Mouse (Mus musculus) heart, embryonic 13.5 days (tissue): ENCODE results near the gene Znhit2. TPM values are rescaled to one million over a fixed set of nuclear protein-coding genes. Genes with fewer than 3 reads are reported as not detected.
"Not testable (repeated sequence)": the region's sequence is repeated elsewhere in the genome, so short reads cannot be mapped to it uniquely, and the experiment has no call there.

ENCODE experiments used
- ATAC-seq: fragments of 200-750 bp; cut with Nextera tagmentation; 2 replicates; pipeline ENCODE4 v1.8.0; 2017; ENCODE audit warnings: moderate TSS enrichment; ENCODE audit not compliant: insufficient number of reproducible peaks, low FRiP score, low TSS enrichment; ENCODE audit errors: extremely low read depth
- H3K27ac ChIP-seq: fragments of 300-500 bp; sonication (generic); replicated peaks from 2 replicates; pipeline ENCODE4 v1.5.1; 2015; ENCODE audit warnings: moderate library complexity, mild to moderate bottlenecking, inconsistent platforms
- H3K27me3 ChIP-seq: fragments of 300-500 bp; sonication (generic); replicated peaks from 2 replicates; pipeline ENCODE4 v1.6.1; 2015; ENCODE audit warnings: mild to moderate bottlenecking, inconsistent platforms
- H3K36me3 ChIP-seq: fragments of 300-500 bp; sonication (generic); 2 replicates; pipeline ENCODE4 v1.6.1; 2015; ENCODE audit warnings: mild to moderate bottlenecking, inconsistent platforms
- H3K4me1 ChIP-seq: fragments of 300-500 bp; sonication (generic); 2 replicates; pipeline ENCODE4 v1.6.1; 2015; ENCODE audit warnings: inconsistent platforms
- H3K4me2 ChIP-seq: fragments of 300-500 bp; sonication (generic); 2 replicates; pipeline ENCODE4 v1.6.1; 2015; ENCODE audit warnings: inconsistent platforms, mild to moderate bottlenecking, moderate library complexity
- H3K4me3 ChIP-seq: fragments of 300-500 bp; sonication (generic); 2 replicates; pipeline ENCODE4 v1.5.1; 2015; ENCODE audit warnings: moderate library complexity, mild to moderate bottlenecking, inconsistent platforms
- H3K9ac ChIP-seq: fragments of 300-500 bp; sonication (generic); 2 replicates; pipeline ENCODE4 v1.6.1; 2015; ENCODE audit warnings: inconsistent platforms, mild to moderate bottlenecking, moderate library complexity
- H3K9me3 ChIP-seq: fragments of 300-500 bp; sonication (generic); 2 replicates; pipeline ENCODE4 v1.6.1; 2016; ENCODE audit warnings: inconsistent platforms
- WGBS: fragments of 180-500 bp; shearing (Covaris S2); methylation state at CpG from one replicate; pipeline ENCODE4 v1.1.7; 2015; ENCODE audit warnings: mixed read lengths; 5-methylcytosine and 5-hydroxymethylcytosine counted together
- polyA plus RNA-seq: library from polyadenylated mRNA; unstranded; fragments of >200 nt; fragmentation: Nextera tagmentation; extraction: Ambion mirVana; gene quantifications from 2 replicates; pipeline ENCODE4 v1.2.1, GENCODE M21; 2015

The Znhit2 gene
- polyA plus RNA-seq, 1 experiment from 2014 or later, result 21.1 TPM

GRCm38 (mm10) chr19:6029426-6029825 is 31.6 kb upstream of the Znhit2 start:
- Histone ChIP-seq H3K9me3 (no peaks in the 10 kb centered on the region), H3K4me2 (no peak overlapping the region), H3K9ac (no peak overlapping the region), H3K27ac (no peak overlapping the region), H3K27me3 (peaks cover 8% of the 10 kb centered on the region; the same call in 1 of the 2 replicates), H3K4me1 (no peaks in the 10 kb centered on the region), H3K4me3 (no peak overlapping the region), H3K36me3 (no peaks in the 10 kb centered on the region)
- WGBS, result 76% methylated on average over 9 of the region's 9 CpGs
- no peak for ATAC-seq

- Histone ChIP-seq H3K27ac (no peak overlapping the region), H3K4me1 (no peaks in the 10 kb centered on the region), H3K4me3 (no peak overlapping the region), H3K36me3 (no peaks in the 10 kb centered on the region), H3K4me2 (no peak overlapping the region), H3K27me3 (peaks cover 8% of the 10 kb centered on the region; the same call in 1 of the 2 replicates), H3K9ac (no peak overlapping the region), H3K9me3 (no peaks in the 10 kb centered on the region)
- ATAC-seq, result no peak
- WGBS, result 66% methylated on average over 14 of the region's 14 CpGs
Measured at GRCm38 (mm10) chr19:6030520-6031280, 30.3 kb upstream of the Znhit2 start.

DNA sequence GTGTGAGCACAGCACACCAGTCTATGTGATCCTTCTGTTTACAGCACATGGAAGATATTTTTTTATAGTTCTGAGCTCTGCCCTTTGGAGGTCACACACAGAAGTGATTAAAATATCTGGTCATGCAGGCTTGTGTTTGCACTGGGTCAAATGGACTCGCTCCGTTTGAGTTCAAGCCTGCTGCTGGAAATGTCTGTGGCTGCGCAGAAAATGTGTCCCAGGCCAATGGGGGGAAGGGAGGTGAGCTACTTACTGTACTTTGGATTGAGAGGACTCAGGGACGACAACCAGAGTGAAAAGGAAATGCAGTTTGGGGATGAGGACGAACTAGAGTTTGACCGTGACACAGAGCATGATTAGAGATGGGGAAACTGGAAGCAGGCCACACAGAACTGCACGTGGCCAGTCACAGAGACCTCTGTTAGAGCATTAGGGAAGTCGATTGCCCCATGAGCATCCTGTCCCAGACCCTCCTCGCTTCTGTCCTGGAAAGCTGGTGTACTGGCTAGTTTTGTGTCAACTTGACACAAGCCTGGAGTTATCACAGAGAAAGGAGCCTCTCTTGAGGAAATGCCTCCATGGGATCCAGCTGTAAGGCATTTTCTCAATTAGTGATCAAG is 24.9 kb upstream of the Znhit2 start:
- WGBS, result 68% methylated on average over 9 of the region's 9 CpGs
- H3K27me3 ChIP-seq, result peaks cover 4% of the 10 kb centered on the region; the same call in 1 of the 2 replicates
- no peak overlapping the region for H3K4me3 ChIP-seq
- no peak overlapping the region for H3K4me2 ChIP-seq
- no peak overlapping the region for H3K9ac ChIP-seq
- no peaks in the 10 kb centered on the region for H3K4me1 ChIP-seq
- H3K9me3 ChIP-seq, result no peaks in the 10 kb centered on the region
- H3K36me3 ChIP-seq, result no peaks in the 10 kb centered on the region
- no peak overlapping the region for H3K27ac ChIP-seq
- no peak for ATAC-seq

DNA sequence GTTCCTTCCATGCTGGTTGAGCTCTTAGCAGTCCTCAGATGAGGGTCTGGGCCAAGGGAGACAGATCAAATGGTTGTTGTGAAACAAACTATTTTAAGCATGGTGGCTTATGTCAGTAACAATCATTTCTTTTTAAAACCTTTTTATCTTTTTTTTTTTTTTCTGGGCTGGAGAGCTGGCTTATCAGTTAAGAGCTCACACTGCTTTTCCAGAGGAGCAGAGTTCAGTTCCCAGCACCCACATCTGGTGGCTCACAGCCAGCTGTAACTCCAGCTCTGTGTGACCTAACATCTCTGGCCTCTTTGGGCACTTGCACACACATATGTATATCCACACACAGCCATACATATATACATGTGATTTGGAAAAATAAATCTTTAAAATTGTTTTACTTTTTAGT is 23.3 kb upstream of the Znhit2 start:
- Histone ChIP-seq H3K36me3 (no peaks in the 10 kb centered on the region), H3K27ac (no peak overlapping the region), H3K9ac (no peak overlapping the region), H3K4me2 (no peak overlapping the region), H3K9me3 (no peaks in the 10 kb centered on the region), H3K27me3 (no peaks in the 10 kb centered on the region), H3K4me3 (no peak overlapping the region), H3K4me1 (no peaks in the 10 kb centered on the region)
- no peak for ATAC-seq

GRCm38 (mm10) chr19:6038326-6038725 is 22.7 kb upstream of the Znhit2 start:
- no peak overlapping the region for H3K4me2 ChIP-seq
- H3K9ac ChIP-seq, result no peak overlapping the region
- H3K36me3 ChIP-seq, result no peaks in the 10 kb centered on the region
- H3K4me1 ChIP-seq, result no peaks in the 10 kb centered on the region
- H3K4me3 ChIP-seq, result no peak overlapping the region
- no peaks in the 10 kb centered on the region for H3K9me3 ChIP-seq
- no peaks in the 10 kb centered on the region for H3K27me3 ChIP-seq
- WGBS, result 71% methylated on average over 7 of the region's 7 CpGs
- ATAC-seq, result no peak
- no peak overlapping the region for H3K27ac ChIP-seq

DNA sequence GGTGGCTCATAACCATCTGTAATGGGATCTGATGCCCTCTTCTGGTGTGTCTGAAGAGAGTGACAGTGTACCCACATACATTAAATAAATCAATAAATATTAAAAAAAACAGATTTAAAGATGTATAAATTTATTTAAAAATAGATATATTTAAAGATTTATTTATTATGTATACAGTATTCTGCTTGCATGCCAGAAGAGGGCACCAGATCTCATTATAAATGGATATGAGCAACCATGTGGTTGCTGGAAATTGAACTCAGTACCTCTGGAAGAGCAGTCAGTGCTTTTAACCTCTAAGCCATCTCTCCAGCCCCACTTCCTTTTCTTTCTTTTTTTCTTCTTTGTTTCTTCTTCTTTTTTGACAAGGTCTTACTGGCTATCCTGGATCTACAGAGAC is 21.0 kb upstream of the Znhit2 start:
- Histone ChIP-seq H3K27ac (no peak overlapping the region), H3K4me2 (no peak overlapping the region), H3K9ac (no peak overlapping the region), H3K27me3 (no peaks in the 10 kb centered on the region), H3K4me1 (peaks cover 1% of the 10 kb centered on the region), H3K9me3 (no peaks in the 10 kb centered on the region), H3K36me3 (no peaks in the 10 kb centered on the region), H3K4me3 (no peak overlapping the region)
- no peak for ATAC-seq

- Histone ChIP-seq H3K27me3 (no peaks in the 10 kb centered on the region), H3K4me2 (no peak overlapping the region), H3K36me3 (no peaks in the 10 kb centered on the region), H3K9me3 (no peaks in the 10 kb centered on the region), H3K27ac (no peak overlapping the region), H3K4me1 (peaks cover 10% of the 10 kb centered on the region), H3K9ac (no peak overlapping the region; the same call in 1 of the 2 replicates), H3K4me3 (no peak overlapping the region)
- no peak for ATAC-seq
- WGBS, result 71% methylated on average over 9 of the region's 9 CpGs
Measured at GRCm38 (mm10) chr19:6042293-6042692, 18.7 kb upstream of the Znhit2 start.

- not testable (repeated sequence) for ATAC-seq
- WGBS, result 53% methylated on average over 4 of the region's 4 CpGs
Measured at GRCm38 (mm10) chr19:6044102-6044501, 16.9 kb upstream of the Znhit2 start.

DNA sequence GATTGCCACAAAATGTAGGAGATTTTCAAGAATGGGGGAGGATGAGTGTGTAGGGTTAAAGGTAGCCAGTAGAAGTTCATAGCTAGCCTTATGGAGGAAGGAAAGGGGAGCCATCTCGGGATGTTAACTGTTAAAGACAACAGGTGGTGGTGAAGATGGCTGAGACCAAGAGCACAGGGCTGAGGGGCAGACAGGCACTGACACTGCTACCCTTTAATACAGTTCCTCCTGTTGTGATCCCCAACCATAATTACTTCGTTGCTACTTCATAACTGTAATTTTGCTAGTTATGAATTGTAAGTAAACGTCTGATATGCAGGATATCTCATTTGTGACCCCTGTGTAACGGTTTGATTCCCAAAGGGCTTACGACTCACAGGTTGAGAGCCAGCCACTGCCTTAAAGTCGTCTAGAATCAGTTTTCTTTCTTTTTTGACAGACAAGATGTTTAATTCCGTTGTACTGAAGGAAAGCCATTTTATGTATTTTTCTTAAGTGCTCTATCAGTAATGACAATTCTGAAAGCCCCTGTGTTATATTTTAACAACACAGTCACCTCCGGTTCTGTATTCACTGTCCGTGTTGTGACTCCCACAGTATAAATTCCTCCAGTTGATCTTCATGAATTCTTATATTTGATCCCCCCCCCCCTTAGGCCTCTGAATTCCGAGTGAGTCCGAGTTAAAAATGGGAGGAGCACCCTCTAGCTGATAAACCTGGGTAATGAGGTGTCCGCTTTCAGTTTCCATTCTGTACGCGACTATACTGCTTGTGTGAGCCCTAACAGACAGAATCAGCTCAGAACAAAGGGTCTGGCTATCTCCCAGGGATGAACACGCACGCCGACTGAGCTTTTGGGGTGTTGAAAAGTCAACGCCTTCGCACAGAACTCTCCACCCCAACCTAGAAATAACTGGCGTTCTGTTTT is 15.4 kb upstream of the Znhit2 start:
- WGBS, result 15% methylated on average over 20 of the region's 20 CpGs

More at GRCm38 (mm10) chr19:6044102-6044501, 16.9 kb upstream of the Znhit2 start:
- not testable (repeated sequence) for H3K4me2 ChIP-seq, H3K27ac ChIP-seq, H3K9me3 ChIP-seq, H3K4me3 ChIP-seq, H3K9ac ChIP-seq, H3K27me3 ChIP-seq
- Histone ChIP-seq H3K4me1 (peaks cover 25% of the 10 kb centered on the region), H3K36me3 (peaks cover 11% of the 10 kb centered on the region)

DNA sequence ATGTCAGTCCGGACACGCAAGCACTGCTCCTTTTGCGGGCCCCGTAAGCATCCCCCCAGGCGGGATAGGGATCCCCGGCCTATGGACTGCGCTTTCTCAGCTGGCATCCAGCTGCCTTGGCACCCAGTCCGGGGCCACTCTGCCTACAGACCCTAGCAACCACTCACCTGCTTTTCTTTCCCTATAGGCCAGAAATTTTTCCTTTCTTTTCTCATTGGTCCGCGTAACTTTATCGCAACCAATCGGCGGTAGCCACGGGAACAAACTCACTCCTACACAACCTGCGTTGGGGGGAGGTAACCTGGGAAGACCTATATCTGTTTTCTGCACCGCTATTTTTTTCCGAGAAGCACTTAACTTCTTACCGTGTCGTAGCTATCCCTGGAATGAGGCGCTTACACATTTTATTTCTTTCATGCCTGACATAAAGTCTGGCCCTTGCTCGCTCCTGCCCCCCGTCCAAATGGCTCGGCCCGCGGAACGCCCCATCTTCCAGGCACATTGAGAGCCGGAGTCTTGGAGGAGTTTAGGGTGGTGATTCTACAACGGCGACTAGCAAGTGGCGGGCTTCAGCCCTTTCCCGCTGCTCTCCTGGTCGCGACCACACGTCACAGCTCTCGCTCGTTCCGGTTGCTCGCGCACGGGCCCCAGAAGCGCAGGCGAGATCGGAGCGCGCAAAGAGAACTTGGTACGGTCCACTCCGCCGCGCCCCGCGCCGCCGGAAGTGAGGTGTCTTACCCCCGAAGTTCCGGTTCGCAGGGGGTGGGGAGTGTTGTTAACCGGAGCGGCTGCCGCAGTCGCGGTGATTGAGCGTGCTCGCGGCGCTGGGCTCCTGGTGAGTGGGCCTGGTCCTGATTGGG is 14.5 kb upstream of the Znhit2 start, which contains the start of gene Syvn1:
Syvn1 (plus strand) TSS at position 283 of the 860 bp plus-strand sequence.
- Histone ChIP-seq H3K27ac (peak within 1 kb of the TSS; percentile 99), H3K4me2 (peak within 1 kb of the TSS; percentile 99)
- under 1% methylated on average over 65 of the region's 65 CpGs for WGBS

More for the DNA sequence above, 15.4 kb upstream of the Znhit2 start:
- Histone ChIP-seq H3K36me3 (peaks cover 26% of the 10 kb centered on the region), H3K27ac (peak overlapping the region; percentile 99), H3K27me3 (no peaks in the 10 kb centered on the region), H3K4me2 (peak overlapping the region; percentile 99), H3K4me1 (peaks cover 25% of the 10 kb centered on the region), H3K9ac (peak overlapping the region; percentile 96), H3K9me3 (no peaks in the 10 kb centered on the region), H3K4me3 (peak overlapping the region; percentile 96)
- no peak for ATAC-seq

More for the DNA sequence above, 14.5 kb upstream of the Znhit2 start, which contains the start of gene Syvn1:
- Histone ChIP-seq H3K4me3 (peak within 1 kb of the TSS; percentile 96), H3K36me3 (peaks cover 35% of the 10 kb centered on the region), H3K9me3 (no peaks in the 10 kb centered on the region), H3K9ac (peak within 1 kb of the TSS; percentile 96), H3K4me1 (peaks cover 25% of the 10 kb centered on the region), H3K27me3 (no peaks in the 10 kb centered on the region)
- ATAC-seq, result peak; percentile 76
